Mouse (Mus musculus) ES-CJ7 (cell line): Measurements from ENCODE around the gene Fahd2a.
A peak's percentile ranks its signal among the peaks of the same experiment; 100 is the strongest.

ENCODE experiments used
- DNase-seq: peaks from one replicate; pipeline ENCODE4 v3.0.0; 2011; ENCODE audit warnings: low read depth, low spot score

Gene Fahd2a

DNA sequence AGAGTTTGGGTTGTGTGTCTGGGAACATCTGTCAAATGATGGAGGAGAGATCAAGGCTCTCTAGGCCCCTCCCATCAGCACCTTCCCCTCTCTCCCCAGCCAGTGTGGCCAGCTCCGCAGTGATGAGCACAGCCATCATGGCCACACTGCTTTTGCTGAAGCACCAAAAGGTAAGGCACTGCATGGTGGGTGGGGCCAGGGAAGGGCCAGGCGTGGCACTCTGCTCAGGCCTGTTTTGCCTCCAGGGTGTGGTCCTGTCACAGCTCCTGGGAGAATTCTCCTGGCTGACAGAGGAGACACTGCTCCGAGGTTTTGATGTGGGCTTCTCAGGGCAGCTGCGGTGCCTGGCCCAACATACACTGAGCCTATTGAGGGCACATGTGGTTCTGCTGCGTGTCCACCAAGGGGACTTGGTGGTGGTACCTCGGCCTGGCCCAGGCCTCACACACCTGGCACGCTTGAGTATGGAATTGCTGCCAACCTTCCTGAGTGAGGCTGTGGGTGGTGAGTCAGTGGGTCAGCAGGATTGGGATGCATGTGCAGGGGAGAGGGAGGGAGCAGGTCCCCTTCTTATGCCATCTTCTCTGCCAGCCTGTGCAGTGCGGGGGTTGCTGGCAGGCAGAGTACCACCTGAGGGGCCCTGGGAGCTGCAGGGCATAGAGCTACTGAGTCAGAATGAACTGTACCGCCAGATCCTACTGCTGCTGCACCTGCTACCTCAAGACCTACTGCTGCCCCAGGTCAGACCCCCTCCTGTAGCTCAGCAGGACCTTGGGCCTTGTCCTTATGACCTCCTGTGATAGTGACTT lies 10.7 kb downstream of the Fahd2a start:
- DNase-seq = peak; percentile 11

DNA sequence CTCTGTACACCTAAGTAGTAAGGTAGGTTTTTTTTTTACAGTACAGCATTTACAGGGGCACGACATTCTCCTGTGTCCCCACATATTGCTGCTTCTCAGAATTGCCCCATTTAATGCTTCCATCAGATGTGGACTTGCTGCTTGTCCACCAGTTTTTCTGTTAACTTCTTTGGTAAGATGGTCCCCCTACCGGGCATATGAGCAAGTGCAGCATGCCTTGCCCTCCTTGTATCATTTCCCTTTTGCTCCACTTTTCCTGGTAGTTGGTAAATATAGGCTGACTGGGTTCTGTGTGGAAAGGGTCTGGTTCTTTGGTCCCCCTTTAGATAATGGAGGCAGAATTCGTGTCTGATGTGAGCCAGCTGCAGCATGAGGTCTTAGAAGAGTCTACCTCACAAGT lies 14.1 kb downstream of the Fahd2a start:
- peak; percentile 36 for DNase-seq

DNA sequence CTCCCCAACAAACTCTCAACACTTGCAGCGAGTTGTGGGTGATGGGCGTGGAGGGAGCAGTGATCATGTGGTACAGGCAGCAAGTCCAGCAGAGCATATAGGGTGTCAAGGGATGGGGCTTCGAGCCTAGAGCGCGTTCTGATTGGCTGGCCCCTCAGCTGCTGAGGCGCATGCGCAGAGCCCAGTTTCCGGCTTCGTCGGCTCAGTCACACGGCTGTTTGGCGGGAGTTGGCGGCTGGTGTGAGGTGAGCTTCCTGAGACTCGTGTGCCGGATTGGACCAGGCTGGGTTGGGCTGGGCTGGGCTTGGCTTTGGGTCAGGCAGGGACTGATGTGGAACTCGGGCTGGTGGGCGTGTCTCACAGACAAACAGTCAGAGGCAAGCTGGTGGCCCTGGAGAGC lies 19.4 kb downstream of the Fahd2a start, which contains the start of gene Gpat2:
Gene Gpat2 (plus strand): TSS at position 223 of the 400 bp plus-strand sequence.
- peak; percentile 89 for DNase-seq

DNA sequence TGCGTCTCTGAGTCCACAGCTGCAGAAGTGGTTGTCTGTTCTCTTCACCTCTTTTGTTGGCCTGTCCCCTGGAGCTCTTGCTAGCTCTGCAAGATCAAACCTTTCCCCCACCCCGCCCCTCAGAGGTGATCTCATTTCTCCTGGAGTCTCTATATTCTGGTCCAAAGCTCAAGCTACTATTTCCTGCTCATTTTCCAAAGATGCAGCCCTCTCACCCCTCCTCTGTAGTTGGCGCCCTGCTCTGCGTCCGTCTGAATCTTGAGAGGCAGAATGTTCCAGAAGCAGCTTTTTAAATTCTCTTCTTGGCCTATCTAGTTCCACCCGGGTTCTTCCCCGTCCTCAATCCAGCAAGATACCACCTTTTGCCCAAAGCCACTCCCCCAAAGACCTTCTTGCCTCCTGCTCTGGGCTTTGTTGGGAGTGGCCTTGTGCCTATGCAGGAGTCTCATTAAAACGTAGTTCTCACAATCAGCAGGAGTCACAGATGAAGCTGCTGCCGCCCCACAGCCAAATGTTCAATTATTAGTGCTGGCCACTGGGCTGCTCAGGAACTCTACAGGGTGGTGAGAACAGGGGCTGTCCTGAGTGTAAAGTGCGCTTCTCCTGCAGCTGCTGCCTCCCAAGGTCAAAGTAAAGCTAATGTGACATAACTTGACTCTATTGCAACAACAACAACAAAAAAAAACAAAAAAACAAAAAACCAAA lies 25.9 kb downstream of the Fahd2a start:
- DNase-seq = no peak

DNA sequence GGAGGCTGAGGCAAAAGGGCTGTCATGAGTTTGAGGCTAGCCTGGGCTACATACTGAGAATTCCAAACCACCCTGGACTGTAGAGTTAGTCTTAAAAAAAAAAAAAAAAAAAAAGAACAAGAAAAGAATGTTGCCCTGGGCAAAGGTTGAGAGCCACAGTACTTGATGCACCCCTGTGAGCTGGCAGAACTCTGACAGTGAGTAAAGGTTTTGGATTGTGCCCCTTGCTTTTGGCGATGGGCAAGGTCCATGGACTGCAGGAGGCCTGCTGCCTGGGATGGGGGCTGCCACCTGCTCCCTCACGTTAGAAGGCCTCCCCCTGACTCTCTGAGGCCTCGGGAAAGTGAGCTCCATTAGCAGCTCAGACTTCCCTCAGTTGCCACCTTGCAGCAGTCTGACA lies 27.7 kb downstream of the Fahd2a start:
- DNase-seq = no peak

DNA sequence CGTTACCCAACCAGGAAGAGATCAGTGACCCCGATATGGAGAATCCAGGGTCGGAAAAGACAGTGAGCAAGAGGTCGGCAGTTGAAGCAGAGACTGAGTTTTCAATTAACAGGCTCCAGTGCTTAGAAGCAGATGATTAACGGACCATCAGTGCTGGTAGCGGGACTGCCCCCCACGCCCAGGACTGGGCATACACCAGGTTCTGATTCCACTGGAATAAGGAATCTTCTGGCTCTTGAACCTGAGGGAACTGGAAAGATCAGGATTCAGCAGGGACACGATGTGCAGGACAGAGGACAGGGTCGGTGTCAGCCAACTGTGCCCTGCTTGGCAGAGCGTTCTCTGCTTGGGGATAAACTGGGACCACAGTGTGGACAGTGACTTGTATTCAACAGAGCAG lies 28.6 kb downstream of the Fahd2a start:
- no peak for DNase-seq

DNA sequence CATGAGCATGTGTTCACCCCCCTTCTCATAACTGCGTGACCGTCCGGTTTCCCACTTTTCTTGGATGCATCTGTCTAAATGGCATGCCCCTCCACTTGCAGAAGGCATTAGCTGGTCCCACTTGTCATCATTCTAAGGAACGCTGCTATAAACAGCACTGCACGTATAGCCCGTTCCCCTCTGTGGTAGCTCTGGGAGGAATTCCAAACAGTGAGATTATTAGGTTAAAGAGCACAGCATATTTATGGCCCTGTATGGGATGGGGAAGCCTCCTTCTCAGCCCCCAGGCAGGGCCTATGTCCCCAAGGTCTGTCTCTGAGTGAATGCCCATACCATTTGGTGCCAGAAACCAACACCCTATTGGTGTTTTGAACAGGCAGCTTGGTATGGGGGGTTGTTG lies 33.2 kb downstream of the Fahd2a start:
- DNase-seq = no peak

DNA sequence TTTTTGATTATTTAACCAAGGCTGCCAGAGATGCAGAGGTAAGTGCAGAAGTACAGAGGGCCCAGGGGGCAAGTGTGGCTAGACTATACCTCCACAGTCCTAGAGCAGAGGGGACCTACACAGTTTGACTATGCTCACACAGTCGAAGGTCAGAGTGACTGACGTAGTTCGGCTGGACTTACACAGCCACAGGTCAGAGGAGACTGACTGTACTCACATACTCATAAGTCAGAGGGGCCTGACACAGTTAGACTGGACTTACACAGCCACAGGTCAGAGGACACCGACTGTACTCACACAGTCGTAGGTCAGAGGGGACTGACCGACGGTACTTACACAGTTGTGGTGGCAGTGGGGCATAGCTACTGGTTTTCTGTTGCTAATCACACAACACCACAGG lies 45.6 kb downstream of the Fahd2a start:
- DNase-seq = no peak

DNA sequence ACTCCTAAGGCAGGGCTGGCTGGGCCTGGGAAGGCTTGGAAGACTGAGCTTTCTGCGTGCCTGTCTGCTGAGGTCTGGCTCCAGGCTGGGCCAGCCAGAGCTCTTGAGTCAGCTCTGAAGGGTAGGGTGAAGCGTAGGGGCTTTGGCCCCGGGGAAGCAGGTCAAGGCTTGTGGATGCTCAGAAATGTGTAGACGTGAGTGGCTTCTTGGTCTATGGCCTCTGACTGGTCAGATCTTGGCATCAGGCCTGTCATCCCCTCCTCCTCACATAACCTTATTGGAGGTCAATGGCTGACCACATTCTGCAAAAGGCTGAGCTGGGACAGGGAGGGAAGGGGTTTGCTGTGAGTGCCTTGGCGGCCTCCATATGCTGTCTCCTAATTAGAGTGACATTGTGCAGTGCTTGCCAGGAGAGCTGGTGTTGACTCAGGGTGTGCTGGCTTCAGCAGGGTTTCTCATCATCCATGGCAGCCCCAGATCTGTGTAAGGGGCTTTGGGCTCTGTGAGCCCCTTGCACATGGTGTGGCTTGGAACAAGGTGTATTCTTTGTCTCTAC lies 49.7 kb downstream of the Fahd2a start:
- no peak for DNase-seq

DNA sequence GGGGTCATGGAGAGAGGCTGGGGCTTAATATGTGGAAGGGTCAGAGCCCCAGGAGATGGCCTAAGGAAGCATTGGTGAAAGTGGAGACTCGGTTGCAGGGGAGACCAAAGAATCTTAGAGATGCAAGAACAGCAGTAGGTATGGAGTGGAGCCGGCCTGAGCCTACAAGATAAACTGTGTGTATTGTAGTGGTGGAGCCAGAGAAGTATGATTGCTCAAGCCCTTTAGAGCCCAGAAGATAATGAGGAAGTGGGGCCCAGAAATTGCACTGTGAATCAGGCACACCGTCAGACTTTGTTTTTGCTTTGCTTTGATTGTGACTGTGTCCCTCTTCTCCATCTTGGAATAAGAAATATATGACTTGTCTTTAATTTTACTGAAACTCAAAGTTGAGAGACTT lies 53.0 kb downstream of the Fahd2a start:
- no peak for DNase-seq

DNA sequence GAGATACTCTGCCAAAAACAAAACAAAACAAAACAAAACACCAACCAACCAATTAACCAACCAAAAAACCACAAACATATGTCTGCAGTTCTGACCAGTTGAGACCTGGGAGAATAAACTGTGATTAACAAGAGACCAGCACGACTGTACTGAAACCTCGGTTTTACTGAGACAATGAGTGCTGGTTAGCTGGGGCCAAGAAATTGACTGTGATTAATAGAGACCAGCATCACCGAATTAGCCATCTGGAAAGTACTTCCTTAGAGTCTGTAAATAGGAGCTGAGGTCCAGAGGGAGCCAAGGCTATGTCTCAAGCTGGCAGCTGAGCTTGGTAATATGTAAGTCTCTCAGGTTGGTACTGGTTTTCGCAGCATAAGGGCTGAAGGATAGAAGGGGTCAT lies 53.5 kb downstream of the Fahd2a start:
- no peak for DNase-seq

DNA sequence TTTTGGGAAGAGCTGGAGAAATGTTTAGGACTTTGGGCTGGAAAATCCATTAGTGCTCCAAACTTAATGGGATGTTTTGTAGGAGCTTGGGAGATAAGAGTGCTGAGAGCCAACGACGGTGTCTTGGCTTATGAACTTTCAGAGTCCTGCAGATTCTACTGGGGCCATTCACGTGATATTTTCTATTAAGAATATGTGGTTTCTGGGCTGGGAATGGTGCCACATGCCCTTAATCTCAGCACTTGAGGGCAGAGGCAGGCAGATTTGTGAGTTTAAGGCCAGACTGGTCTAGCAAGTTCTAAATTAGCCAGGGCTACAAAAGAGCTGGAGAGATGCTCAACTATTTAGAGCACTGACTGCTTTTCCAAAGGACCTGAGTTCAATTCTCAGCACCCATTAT lies 54.0 kb downstream of the Fahd2a start:
- DNase-seq = no peak

DNA sequence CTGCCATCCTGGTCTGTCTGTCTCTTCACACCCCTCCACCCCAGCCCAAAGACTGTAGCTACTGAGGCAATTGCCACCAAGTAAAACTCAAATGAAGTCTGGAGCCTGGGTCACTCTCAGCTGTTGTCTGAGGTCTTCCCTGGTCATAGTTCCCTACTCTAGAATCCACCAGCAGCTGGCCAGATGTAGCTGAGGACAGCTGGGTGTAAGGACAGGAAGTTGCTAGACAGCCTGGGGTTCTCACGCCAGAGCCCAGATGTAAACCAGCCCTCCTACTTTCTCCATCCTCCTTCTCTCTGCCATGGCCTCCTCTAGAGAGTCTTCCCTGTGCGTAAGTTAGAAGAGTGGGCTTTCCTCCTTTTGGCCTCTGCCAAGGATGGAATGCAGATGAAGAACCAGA lies 56.8 kb downstream of the Fahd2a start:
- DNase-seq = no peak
